Comparison of ENCODE assay signal across 8 mouse cellular contexts in the genomic region with DNA sequence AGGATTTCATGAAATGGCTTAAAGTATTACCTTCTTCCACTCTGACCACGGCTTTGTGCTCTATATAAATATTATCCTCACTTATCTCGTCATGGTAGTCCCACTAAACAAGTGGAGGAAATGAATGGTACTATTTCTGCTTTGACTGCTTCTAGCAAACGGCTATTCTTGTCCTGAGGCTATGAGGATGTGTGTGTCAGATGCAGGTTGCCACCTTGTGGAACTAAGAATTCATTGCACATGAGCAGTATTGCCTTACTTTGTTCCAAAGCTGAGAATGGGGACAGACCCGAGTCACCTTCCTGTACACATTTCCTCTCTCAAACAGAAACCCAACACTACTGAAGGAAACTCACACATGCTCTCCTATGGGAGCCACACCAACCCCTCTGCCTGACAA.
A peak's percentile ranks its signal among the peaks of the same experiment; 100 is the strongest.
DNase-seq lines count a peak whose midpoint lies in the region; ATAC-seq and TF ChIP-seq lines count a peak whose summit lies in the region.

No protein-coding gene starts in this region.

- CTCF ChIA-PET in Patski (lab: Charles Lee), result interaction anchor here (1.5 to 2.9 kb wide), 2 partner anchors 20 to 150 kb away, joined by 3 to 8 read pairs; no protein-coding TSS in a partner anchor

- no peaks in the 10 kb centered on the region for H3K9me3 ChIP-seq in forebrain, embryonic 14.5 days (replicated peaks; ENCODE audit: control insufficient read depth, low read length)
- H3K9me3 ChIP-seq in neural tube, embryonic 13.5 days, result no peaks in the 10 kb centered on the region

- in situ Hi-C loops in Patski (cut with MboI; ENCODE audit: low pct_unique_long_range_greater_than_20kb), result no loop called here

- peak; percentile 14 for TF ChIP-seq CTCF in Patski (IDR thresholded peaks at IDR 0.05)

- H3K27me3 ChIP-seq in Patski, result peaks cover 11% of the 10 kb centered on the region
- no peaks in the 10 kb centered on the region for H3K27me3 ChIP-seq in forebrain, embryonic 14.5 days (replicated peaks; ENCODE audit: control insufficient read depth, insufficient read depth, low read length)
- H3K27me3 ChIP-seq in neural tube, embryonic 13.5 days, result peaks cover 3% of the 10 kb centered on the region

- H3K4me3 ChIP-seq in forebrain, embryonic 14.5 days (ENCODE audit: low read depth, low read length), result no peak overlapping the region
- H3K4me3 ChIP-seq in neural tube, embryonic 13.5 days, result no peak overlapping the region

- H3K4me1 ChIP-seq in forebrain, embryonic 14.5 days (ENCODE audit: control insufficient read depth, insufficient read depth, low read length), result no peaks in the 10 kb centered on the region
- H3K4me1 ChIP-seq in neural tube, embryonic 13.5 days (replicated peaks), result no peaks in the 10 kb centered on the region

- no peak overlapping the region for H3K9ac ChIP-seq in forebrain, embryonic 14.5 days (ENCODE audit: low read length)
- no peak overlapping the region for H3K9ac ChIP-seq in neural tube, embryonic 13.5 days

- WGBS in forebrain, embryonic 14.5 days, result 13% methylated on average over 4 of the region's 4 CpGs
- WGBS in neural tube, embryonic 13.5 days, result 11% methylated on average over 4 of the region's 4 CpGs

- POLR2A ChIA-PET in Patski (lab: Charles Lee), result no interaction called here

- DNase-seq in heart, adult 8-10 months (ENCODE audit: low spot score), result peak; percentile 31
- no peak for DNase-seq in heart, postnatal 4 days
- DNase-seq in A20 (ENCODE audit: low read depth, low spot score) (peak; percentile 63), Patski (ENCODE audit: low read depth, low spot score) (no peak)
- peak; percentile 81 for DNase-seq in forebrain, embryonic 14.5 days (ENCODE audit: low spot score)
- DNase-seq in kidney, postnatal 14 days, result peak; percentile 37
- DNase-seq in urinary bladder, postnatal 10 days (ENCODE audit: low spot score), result no peak

- no peaks in the 10 kb centered on the region for H3K36me3 ChIP-seq in forebrain, embryonic 14.5 days (ENCODE audit: control insufficient read depth, insufficient read depth, low read length)
- H3K36me3 ChIP-seq in neural tube, embryonic 13.5 days, result no peaks in the 10 kb centered on the region

- ATAC-seq in Patski, result no peak
- ATAC-seq in forebrain, embryonic 14.5 days, result peak; percentile 73
- ATAC-seq in neural tube, embryonic 13.5 days (ENCODE audit: low read depth), result peak; percentile 59; the same call in 1 of the 2 replicates

- no peak overlapping the region for H3K27ac ChIP-seq in forebrain, embryonic 14.5 days (ENCODE audit: low read depth, low read length)
- no peak overlapping the region for H3K27ac ChIP-seq in neural tube, embryonic 13.5 days (replicated peaks)

- no peak overlapping the region for H3K4me2 ChIP-seq in forebrain, embryonic 14.5 days (ENCODE audit: low read length)
- H3K4me2 ChIP-seq in neural tube, embryonic 13.5 days, result no peak overlapping the region

Comparison
In these comparisons a context has a peak if more than half of its experiments do, and no peak if none do; other contexts are left out.
1. DNase-seq: peak in heart, adult 8-10 months (single experiment), A20 (single experiment), forebrain, embryonic 14.5 days (single experiment) and kidney, postnatal 14 days (single experiment); none in heart, postnatal 4 days (single experiment), Patski (single experiment) and urinary bladder, postnatal 10 days (single experiment).